Mouse (Mus musculus) frontal cortex, adult (tissue): ENCODE data around the gene Npm1.

ENCODE experiments used
- ATAC-seq: cut with Nextera tagmentation; 2 replicates; pipeline ENCODE4 v1.9.2; 2017; ENCODE audit warnings: mild to moderate bottlenecking, moderate library complexity, mixed read lengths; ENCODE audit not compliant: low TSS enrichment

Gene Npm1

GRCm38 (mm10) chr11:33162998-33163506 is at the start of gene Npm1:
Gene Npm1, minus strand, starts transcription at chr11:33163206.
- ATAC-seq, result peak; percentile 98

GRCm38 (mm10) chr11:33207411-33207810 is 44.4 kb upstream of the Npm1 start:
- no peak for ATAC-seq

- no peak for ATAC-seq
Measured at GRCm38 (mm10) chr11:33204966-33205365, 42.0 kb upstream of the Npm1 start.

- ATAC-seq, result no peak
Measured at GRCm38 (mm10) chr11:33204329-33204705, 41.3 kb upstream of the Npm1 start.

- ATAC-seq, result no peak
Measured at GRCm38 (mm10) chr11:33203383-33204328, 40.6 kb upstream of the Npm1 start, which contains the start of gene Tlx3. Gene Tlx3, minus strand, starts transcription at chr11:33203589.

GRCm38 (mm10) chr11:33202972-33203371 is 40.0 kb upstream of the Npm1 start:
- ATAC-seq, result no peak

GRCm38 (mm10) chr11:33202296-33202695 is 39.3 kb upstream of the Npm1 start:
- ATAC-seq, result no peak

GRCm38 (mm10) chr11:33201626-33202010 is 38.6 kb upstream of the Npm1 start:
- no peak for ATAC-seq

- ATAC-seq, result no peak
Measured at GRCm38 (mm10) chr11:33200764-33201625, 38.0 kb upstream of the Npm1 start.

GRCm38 (mm10) chr11:33199906-33200763 is 37.1 kb upstream of the Npm1 start:
- ATAC-seq, result no peak

GRCm38 (mm10) chr11:33199117-33199514 is 36.1 kb upstream of the Npm1 start:
- ATAC-seq, result no peak

GRCm38 (mm10) chr11:33198351-33199116 is 35.5 kb upstream of the Npm1 start:
- ATAC-seq, result no peak

- ATAC-seq, result no peak
Measured at GRCm38 (mm10) chr11:33197673-33198072, 34.7 kb upstream of the Npm1 start.

- ATAC-seq, result no peak
Measured at GRCm38 (mm10) chr11:33197133-33197514, 34.1 kb upstream of the Npm1 start.

- ATAC-seq, result no peak
Measured at GRCm38 (mm10) chr11:33196447-33197132, 33.6 kb upstream of the Npm1 start.

GRCm38 (mm10) chr11:33195531-33196446 is 32.8 kb upstream of the Npm1 start:
- ATAC-seq, result no peak

GRCm38 (mm10) chr11:33195061-33195460 is 32.1 kb upstream of the Npm1 start:
- ATAC-seq, result no peak

GRCm38 (mm10) chr11:33193695-33194094 is 30.7 kb upstream of the Npm1 start:
- ATAC-seq, result no peak

- ATAC-seq, result no peak
Measured at GRCm38 (mm10) chr11:33181804-33182203, 18.8 kb upstream of the Npm1 start.
